Mouse (Mus musculus): ENCODE measurements around the gene Eda2r.

Gene Eda2r

DNA sequence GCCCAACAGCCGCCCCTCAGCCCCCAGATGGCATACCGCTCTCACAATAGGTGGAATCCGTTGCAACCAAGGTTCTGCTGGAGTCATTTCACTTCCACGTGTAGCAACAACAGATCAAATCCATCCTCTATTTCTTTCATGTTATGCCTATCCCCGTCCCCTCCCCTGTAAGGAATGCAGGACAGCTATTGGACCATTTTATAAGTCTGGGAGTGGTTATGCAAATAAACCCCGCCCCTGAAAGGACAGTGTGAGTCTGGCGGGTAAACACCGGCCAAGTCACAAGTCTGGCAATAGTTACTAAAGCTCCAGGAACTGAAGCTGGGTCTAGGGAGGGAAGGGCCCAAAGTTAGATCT is at the start of gene Eda2r:
Gene Eda2r (minus strand): TSS at position 152 of the 357 bp plus-strand sequence.
- peak; percentile 39 for DNase-seq (ENCODE audit: low read depth, low spot score)

- DNase-seq (ENCODE audit: low read depth, low spot score): no peak
These were observed 20.9 kb upstream of the Eda2r start for GRCm38 (mm10) chrX:97397872-97398271.

- no peak for DNase-seq (ENCODE audit: low read depth, low spot score)
These were observed 1.1 kb upstream of the Eda2r start for GRCm38 (mm10) chrX:97378076-97378475.

- peak; percentile 25 for DNase-seq (ENCODE audit: low read depth, low spot score)
These were observed 523 bp downstream of the Eda2r start for GRCm38 (mm10) chrX:97376321-97377064.

GRCm38 (mm10) chrX:97372826-97373225 is 4.2 kb downstream of the Eda2r start:
- DNase-seq (ENCODE audit: low read depth, low spot score): no peak

- no peak for DNase-seq (ENCODE audit: low read depth, low spot score)
These were observed 7.8 kb downstream of the Eda2r start for GRCm38 (mm10) chrX:97369206-97369605.

DNA sequence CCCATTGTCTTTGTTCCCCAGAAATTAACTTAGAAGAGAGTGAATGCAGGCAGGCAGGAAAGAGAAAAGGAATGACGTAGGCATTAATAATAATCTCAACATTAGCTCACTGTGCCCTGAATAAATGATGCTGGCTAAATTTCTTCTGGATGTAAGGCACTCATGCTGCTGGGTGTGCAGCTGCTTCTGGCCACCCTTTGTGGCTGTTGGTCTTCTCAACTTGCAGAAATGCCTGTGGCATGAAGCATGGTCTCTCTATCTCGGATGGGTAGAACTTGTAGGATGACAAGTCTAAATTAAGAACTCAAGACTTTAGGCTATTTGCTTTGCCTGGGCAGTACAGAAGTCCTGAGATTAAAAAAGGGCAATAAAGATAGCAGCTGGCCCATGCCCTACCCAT is 8.3 kb downstream of the Eda2r start:
- DNase-seq (ENCODE audit: low read depth, low spot score): no peak

- no peak for DNase-seq (ENCODE audit: low read depth, low spot score)
These were observed 16.1 kb downstream of the Eda2r start for GRCm38 (mm10) chrX:97360919-97361318.

GRCm38 (mm10) chrX:97327891-97328290 is 49.1 kb downstream of the Eda2r start:
- DNase-seq (ENCODE audit: low read depth, low spot score): no peak
